Mouse (Mus musculus) small intestine, adult 2 months (tissue): ENCODE measurements around the gene BC061237.
"Not testable (repeated sequence)": the region's sequence is repeated elsewhere in the genome, so short reads cannot be mapped to it uniquely, and the experiment has no call there.

Experiments
- CTCF ChIP-seq: fragments of 200-500 bp; IDR thresholded peaks from 2 replicates; pipeline ENCODE4 v1.5.1; 2012; ENCODE audit warnings: low read depth, mild to moderate bottlenecking, control low read depth, inconsistent platforms, low read length, moderate library complexity, mixed read lengths; ENCODE audit not compliant: insufficient replicate concordance, insufficient read length; ENCODE audit errors: extremely low read depth
- POLR2A ChIP-seq: fragments of 200-500 bp; IDR thresholded peaks from 2 replicates; pipeline ENCODE4 v1.6.1; 2012; ENCODE audit warnings: low read depth, mild to moderate bottlenecking, control low read depth, inconsistent platforms, low read length, moderate library complexity

DNA sequence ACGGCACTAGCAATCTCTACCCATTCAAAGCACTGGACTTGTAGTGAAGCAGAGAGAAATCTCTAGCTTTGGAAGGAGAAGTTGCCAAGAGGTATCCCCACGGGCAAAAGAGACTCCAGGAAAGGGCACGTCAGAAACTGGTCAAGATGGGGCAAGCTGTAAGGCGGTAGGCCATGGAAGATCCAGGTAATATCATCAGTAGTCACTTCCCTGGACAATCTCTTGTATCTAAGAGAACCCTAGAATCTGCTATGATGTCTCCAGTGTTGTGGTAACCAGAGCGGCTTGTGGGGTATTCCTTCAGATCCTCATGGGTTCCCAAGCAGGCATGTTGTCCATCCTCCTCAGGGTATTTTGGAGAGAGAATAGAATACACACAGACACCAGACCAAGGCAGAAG lies 25.7 kb downstream of the BC061237 start, which contains the start of gene Gm17093:
- not testable (repeated sequence) for TF ChIP-seq CTCF, POLR2A
